Mouse (Mus musculus): ENCODE results near the gene AC124502.3.

GRCm38 (mm10) chr19:5097521-5098362 is 59.1 kb downstream of the AC124502.3 start:
- TF ChIP-seq CTCF (IDR thresholded peaks at IDR 0.05) (no peak), EP300 (IDR thresholded peaks at IDR 0.05) (no peak)
